Mouse (Mus musculus) spleen, adult 18-20 months (tissue): ENCODE measurements at regions not wholly inside any gene's neighbourhood (a gene's known extent, or its start where the extent isn't known, plus 50 kb on each side); places are given as distances from the start of the nearest gene placed in this dataset.

ENCODE experiments used
- DNase-seq, 2 experiments: peaks; one replicate each; pipeline ENCODE4 v3.0.0; 2022; ENCODE audit warnings: mixed read lengths in 2 of 2

- no peak for DNase-seq
These were observed 67.7 kb upstream of the Mkln1 start for GRCm38 (mm10) chr6:31330868-31331267.

DNA sequence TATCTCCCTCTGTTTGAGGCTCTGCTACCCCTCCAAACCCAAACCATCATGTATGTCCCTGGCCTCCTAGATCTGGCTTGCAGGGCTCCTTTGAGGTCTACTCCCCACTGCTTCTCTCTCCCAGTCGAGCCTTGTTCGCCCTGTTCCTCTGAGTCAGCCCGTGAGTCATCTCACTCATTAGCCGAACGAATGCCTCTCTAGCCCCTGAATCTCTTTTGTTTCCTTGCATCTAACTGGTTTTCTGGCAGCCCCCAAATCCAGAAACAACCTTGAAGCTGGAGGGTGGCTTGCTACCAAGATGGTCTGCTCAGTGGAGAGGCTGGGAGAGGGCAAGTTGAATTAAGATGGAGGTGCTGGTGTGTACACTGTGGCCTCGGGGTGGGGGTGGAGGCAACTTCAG is 66.3 kb upstream of the Mkln1 start:
- DNase-seq = no peak

- DNase-seq = no peak
These were observed 65.8 kb upstream of the Mkln1 start for GRCm38 (mm10) chr6:31332714-31333113.

- no peak for DNase-seq
These were observed 65.2 kb upstream of the Mkln1 start for GRCm38 (mm10) chr6:31333228-31333922.

- DNase-seq = no peak
These were observed 64.4 kb upstream of the Mkln1 start for GRCm38 (mm10) chr6:31334086-31334485.

- DNase-seq = no peak
These were observed 59.2 kb upstream of the Mkln1 start for GRCm38 (mm10) chr6:31339122-31339947.

GRCm38 (mm10) chr6:31339948-31340250 is 58.6 kb upstream of the Mkln1 start:
- no peak for DNase-seq

DNA sequence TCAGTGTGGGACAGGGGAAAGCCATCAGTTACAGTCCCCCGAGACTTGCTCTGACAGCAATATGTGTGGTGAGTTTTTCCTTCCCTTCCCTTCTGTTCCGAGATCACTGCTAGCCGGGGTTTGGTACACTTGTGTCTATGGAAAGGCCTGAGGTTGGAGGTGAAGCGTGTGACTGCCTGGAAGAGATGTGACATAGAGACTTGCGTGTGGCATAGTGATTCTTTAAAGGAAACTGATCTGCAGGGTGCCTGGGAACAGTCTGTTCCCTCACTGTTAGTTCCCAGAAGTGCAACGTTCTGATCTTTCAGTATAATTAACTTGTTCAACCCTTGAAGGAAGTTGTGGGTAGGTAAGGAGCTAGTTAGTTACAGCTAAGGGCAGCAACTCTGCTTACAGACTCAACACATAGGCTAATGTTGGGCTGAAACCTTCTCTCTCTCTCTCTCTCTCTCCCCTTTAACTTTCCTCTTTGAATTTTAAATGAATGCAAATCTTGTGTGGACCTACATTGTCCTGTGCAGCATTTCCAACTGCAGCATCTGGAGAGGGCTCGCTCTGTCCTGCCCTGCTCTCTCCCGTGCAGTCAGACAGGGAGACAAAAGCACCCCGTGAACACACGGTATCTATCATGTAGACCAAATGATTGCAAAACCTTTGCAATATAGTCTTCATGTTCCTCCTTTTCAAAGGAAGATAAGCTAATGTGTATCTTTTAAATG is 53.0 kb upstream of the Mkln1 start:
- no peak for DNase-seq

- no peak for DNase-seq
These were observed 50.2 kb upstream of the Mkln1 start for GRCm38 (mm10) chr6:31348333-31348732.
